Mouse (Mus musculus): ENCODE measurements around the gene Top3a.

- TF ChIP-seq CTCF (IDR thresholded peaks at IDR 0.05; ENCODE audit: insufficient read depth, low read depth, low read length): no peak
- TF ChIP-seq POLR2A (IDR thresholded peaks at IDR 0.05; ENCODE audit: insufficient read depth, low read depth, low read length): no peak
Observed at GRCm38 (mm10) chr11:60784179-60784922, 7.2 kb upstream of the Top3a start.
